In genomic region chrX:166416196-166416595, GRCm38 (mm10) we compare ENCODE assay signal across 8 mouse cellular contexts. TPM values are rescaled to one million over a fixed set of nuclear protein-coding genes. Genes with fewer than 3 reads are reported as not detected.
DNase-seq lines count a peak whose midpoint lies in the region; ATAC-seq and TF ChIP-seq lines count a peak whose summit lies in the region.

No protein-coding gene starts in this region.

- ATAC-seq in megakaryocyte, adult 5-6 weeks (ENCODE audit: poor library complexity, severe bottlenecking): peak; percentile 79
- ATAC-seq in erythroblast, adult 5-6 weeks (replicated peaks; ENCODE audit: low FRiP score, poor library complexity, severe bottlenecking): no peak

- no peak overlapping the region for H3K4me3 ChIP-seq in layer of hippocampus, adult 2 months

- no peak overlapping the region for H3K27ac ChIP-seq in layer of hippocampus, adult 2 months

- TF ChIP-seq CTCF in layer of hippocampus, adult 2 months (conservative IDR thresholded peaks at IDR 0.05): peak; percentile 75

- DNase-seq in adrenal gland, adult 2 months: peak; percentile 18
- DNase-seq in adrenal gland, postnatal 4 days (ENCODE audit: low spot score in 2 of 2): no peak
- peak in 1 of 2 experiments; percentile 31 for DNase-seq in layer of hippocampus, adult 2 months (ENCODE audit: low spot score in 2 of 2)
- no peak for DNase-seq in layer of hippocampus, adult 9-11 months
- DNase-seq in MN1 (ENCODE audit: low spot score): peak; percentile 20
- peak; percentile 29 for DNase-seq in embryo, embryonic 11 days

RNA-seq across cellular contexts. Expression of gene Trappc2, which starts 24.2 kb away (rescaled TPM):
- 10 to 100 TPM; 14.8 to 26.1 TPM for total RNA-seq in adrenal gland, adult 2 months (2021)
- polyA plus RNA-seq in adrenal gland, adult 2 months (2012; rRNA removed): 0.64 and 0.93 TPM in 2 replicates
- 10 to 100 TPM; 14.9 to 16.0 TPM for total RNA-seq in adrenal gland, postnatal 4 days (2021)
- 10 to 100 TPM; 49.0 to 59.3 TPM for total RNA-seq in layer of hippocampus, adult 2 months (2021)
- 23.0 and 26.8 TPM in 2 replicates for total RNA-seq in megakaryocyte, adult 5-6 weeks (2015)
- 13.4 and 18.7 TPM in 2 replicates for total RNA-seq in megakaryocyte, adult 5-6 weeks (2017)
- total RNA-seq in erythroblast, adult 5-6 weeks (2015; ENCODE audit: low replicate concordance): 5.4 and 30.6 TPM in 2 replicates
- 8.1 and 9.6 TPM in 2 replicates for total RNA-seq in erythroblast, adult 5-6 weeks (2017; ENCODE audit: low replicate concordance)

RNA-seq across cellular contexts. Expression of gene Ofd1, which starts 24.3 kb away (rescaled TPM):
- total RNA-seq in adrenal gland, adult 2 months (2021): 1 to 10 TPM; 6.1 to 6.3 TPM
- 0.37 and 0.59 TPM in 2 replicates for polyA plus RNA-seq in adrenal gland, adult 2 months (2012; rRNA removed)
- total RNA-seq in adrenal gland, postnatal 4 days (2021): 10 to 100 TPM; 12.0 to 13.8 TPM
- 1 to 10 TPM; 5.1 to 6.3 TPM for total RNA-seq in layer of hippocampus, adult 2 months (2021)
- total RNA-seq in megakaryocyte, adult 5-6 weeks (2015): 5.2 TPM in 2 replicates
- total RNA-seq in megakaryocyte, adult 5-6 weeks (2017): 9.4 and 10.9 TPM in 2 replicates
- 0.77 and 1.5 TPM in 2 replicates for total RNA-seq in erythroblast, adult 5-6 weeks (2015; ENCODE audit: low replicate concordance)
- 4.2 and 5.5 TPM in 2 replicates for total RNA-seq in erythroblast, adult 5-6 weeks (2017; ENCODE audit: low replicate concordance)

Comparison
In these comparisons a context has a peak if more than half of its experiments do, and no peak if none do; other contexts are left out.
1. DNase-seq: peak in adrenal gland, adult 2 months (single experiment), MN1 (single experiment) and embryo, embryonic 11 days (single experiment); none in adrenal gland, postnatal 4 days (0 of 2) and layer of hippocampus, adult 9-11 months (single experiment).